Mouse (Mus musculus) megakaryocyte progenitor cell, adult 5-6 weeks (primary cell): ENCODE results near the gene Snapc4. TPM values are rescaled to one million over a fixed set of nuclear protein-coding genes. Genes with fewer than 3 reads are reported as not detected.

Experiments used
- ATAC-seq: replicated peaks from 2 replicates; pipeline ENCODE4 v1.8.0; 2016; ENCODE audit warnings: mild to moderate bottlenecking, moderate TSS enrichment, inconsistent platforms; ENCODE audit not compliant: poor library complexity
- total RNA-seq, 2 experiments: library from RNA; stranded (forward) in 1 of 2; stranded (reverse) in 1 of 2; fragments of 157-497, 149-512 nt in 1 of 2; fragments of 200-1000 nt in 1 of 2; gene quantifications; 2 replicates each; pipeline versions ENCODE4 v1.2.3 to v1.2.4; 2015 to 2017

Gene Snapc4
- total RNA-seq, 2 experiments from 2014 or later, result 23.2 to 35.6 TPM

GRCm38 (mm10) chr2:26315072-26315924 is 65.2 kb downstream of the Snapc4 start, which contains the start of gene Gpsm1:
TSS of gene Gpsm1 (plus strand) at chr2:26315515.
- peak; percentile 49 for ATAC-seq

- no peak for ATAC-seq
Observed at GRCm38 (mm10) chr2:26314281-26315071, 66.0 kb downstream of the Snapc4 start.

GRCm38 (mm10) chr2:26313394-26313793 is 67.1 kb downstream of the Snapc4 start:
- no peak for ATAC-seq

GRCm38 (mm10) chr2:26312812-26313211 is 67.6 kb downstream of the Snapc4 start:
- no peak for ATAC-seq

Other genes with a start within 250 kb of the Snapc4 start
- gene Lhx3, start 172.4 kb downstream of the Snapc4 start, total RNA-seq (2015), result not detected in 2 replicates
- gene Lhx3, start 172.4 kb downstream of the Snapc4 start, total RNA-seq (2017), result not detected in 2 replicates
- 6.9 and 10.3 TPM in 2 replicates for gene Qsox2, start 143.1 kb downstream of the Snapc4 start, total RNA-seq (2015)
- 5.3 and 5.9 TPM in 2 replicates for gene Qsox2, start 143.1 kb downstream of the Snapc4 start, total RNA-seq (2017)
- gene Ccdc187, start 86.1 kb downstream of the Snapc4 start, total RNA-seq (2015), result not detected in 2 replicates
- gene Ccdc187, start 86.1 kb downstream of the Snapc4 start, total RNA-seq (2017), result not detected in 2 replicates
- 6.7 and 7.1 TPM in 2 replicates for gene Gpsm1, start 65.1 kb downstream of the Snapc4 start, total RNA-seq (2015)
- gene Gpsm1, start 65.1 kb downstream of the Snapc4 start, total RNA-seq (2017), result 7.4 and 11.9 TPM in 2 replicates
- gene Dnlz, start 28.5 kb downstream of the Snapc4 start, total RNA-seq (2015), result 6.4 and 6.8 TPM in 2 replicates
- gene Dnlz, start 28.5 kb downstream of the Snapc4 start, total RNA-seq (2017), result 5.8 and 6.9 TPM in 2 replicates
- gene Card9, start 19.7 kb downstream of the Snapc4 start, total RNA-seq (2015), result 27.3 and 33.3 TPM in 2 replicates
- gene Card9, start 19.7 kb downstream of the Snapc4 start, total RNA-seq (2017), result 99.2 and 121 TPM in 2 replicates
- gene Entr1, start 8.7 kb upstream of the Snapc4 start, total RNA-seq (2015), result 44.4 and 53.5 TPM in 2 replicates
- gene Entr1, start 8.7 kb upstream of the Snapc4 start, total RNA-seq (2017), result 33.6 and 37.9 TPM in 2 replicates
- 36.7 and 50.1 TPM in 2 replicates for gene Pmpca, start 8.7 kb upstream of the Snapc4 start, total RNA-seq (2015)
- gene Pmpca, start 8.7 kb upstream of the Snapc4 start, total RNA-seq (2017), result 52.8 and 62.4 TPM in 2 replicates
- gene Inpp5e, start 28.6 kb upstream of the Snapc4 start, total RNA-seq (2015), result 13.5 and 13.9 TPM in 2 replicates
- 5.3 and 7.1 TPM in 2 replicates for gene Inpp5e, start 28.6 kb upstream of the Snapc4 start, total RNA-seq (2017)
- gene Sec16a, start 64.6 kb upstream of the Snapc4 start, total RNA-seq (2015), result 33.9 and 48.3 TPM in 2 replicates
- 23.9 and 29.7 TPM in 2 replicates for gene Sec16a, start 64.6 kb upstream of the Snapc4 start, total RNA-seq (2017)
- gene Notch1, start 136.0 kb upstream of the Snapc4 start, total RNA-seq (2015), result 15.5 and 19.0 TPM in 2 replicates
- gene Notch1, start 136.0 kb upstream of the Snapc4 start, total RNA-seq (2017), result 8.8 and 9.3 TPM in 2 replicates
- 29.9 and 58.3 TPM in 2 replicates for gene Egfl7, start 199.4 kb upstream of the Snapc4 start, total RNA-seq (2015)
- gene Egfl7, start 199.4 kb upstream of the Snapc4 start, total RNA-seq (2017), result 24.6 and 24.9 TPM in 2 replicates
- gene Gm20532, start 206.0 kb upstream of the Snapc4 start, total RNA-seq (2015), result not detected in 2 replicates
- not detected in 2 replicates for gene Gm20532, start 206.0 kb upstream of the Snapc4 start, total RNA-seq (2017)
- gene Agpat2, start 223.8 kb upstream of the Snapc4 start, total RNA-seq (2015), result 47.8 and 50.3 TPM in 2 replicates
- gene Agpat2, start 223.8 kb upstream of the Snapc4 start, total RNA-seq (2017), result 43.5 and 52.3 TPM in 2 replicates
- 2.8 and 4.8 TPM in 2 replicates for gene Fam69b, start 247.8 kb upstream of the Snapc4 start, total RNA-seq (2015)
- 9.2 and 9.4 TPM in 2 replicates for gene Fam69b, start 247.8 kb upstream of the Snapc4 start, total RNA-seq (2017)